Mouse (Mus musculus) liver, embryonic 14.5 days (tissue): ENCODE measurements around the gene Defb26.

ENCODE experiments used
- CTCF ChIP-seq: IDR thresholded peaks from 2 replicates; pipeline ENCODE4 v1.5.1; 2016; ENCODE audit warnings: antibody characterized with exemption, low read depth, control low read depth
- EP300 ChIP-seq: IDR thresholded peaks from 2 replicates; pipeline ENCODE4 v1.6.1; 2016; ENCODE audit warnings: antibody characterized with exemption, low read depth

DNA sequence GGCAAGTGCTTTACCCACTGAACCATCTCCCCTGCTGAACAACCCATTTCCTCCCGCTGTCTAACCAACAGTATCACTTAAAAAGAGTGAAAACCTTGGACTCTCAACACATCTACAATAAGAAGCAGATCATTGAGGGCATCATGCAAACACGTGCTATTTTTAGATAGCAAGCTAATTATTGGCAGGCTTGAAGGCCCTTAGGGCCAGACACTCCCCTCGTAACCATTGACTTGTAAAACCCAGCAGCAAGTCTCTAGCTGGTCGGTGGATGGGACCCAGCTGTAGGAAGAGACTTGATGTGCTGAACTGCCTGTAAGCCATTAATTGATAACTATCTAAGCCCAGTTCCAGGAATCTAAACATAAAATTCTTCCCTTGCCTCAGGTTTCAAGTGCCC is 32.0 kb upstream of the Defb26 start:
- TF ChIP-seq CTCF (no peak), EP300 (no peak)
